Mouse (Mus musculus) cerebellum, postnatal 36 days (tissue): ENCODE data around the gene Gm10842.
A peak's percentile ranks its signal among the peaks of the same experiment; 100 is the strongest.

Experiments
- DNase-seq, 2 experiments: peaks; one replicate each; pipeline ENCODE4 v3.0.0; 2021 to 2022; ENCODE audit warnings: mixed read lengths in 2 of 2

Gene Gm10842

DNA sequence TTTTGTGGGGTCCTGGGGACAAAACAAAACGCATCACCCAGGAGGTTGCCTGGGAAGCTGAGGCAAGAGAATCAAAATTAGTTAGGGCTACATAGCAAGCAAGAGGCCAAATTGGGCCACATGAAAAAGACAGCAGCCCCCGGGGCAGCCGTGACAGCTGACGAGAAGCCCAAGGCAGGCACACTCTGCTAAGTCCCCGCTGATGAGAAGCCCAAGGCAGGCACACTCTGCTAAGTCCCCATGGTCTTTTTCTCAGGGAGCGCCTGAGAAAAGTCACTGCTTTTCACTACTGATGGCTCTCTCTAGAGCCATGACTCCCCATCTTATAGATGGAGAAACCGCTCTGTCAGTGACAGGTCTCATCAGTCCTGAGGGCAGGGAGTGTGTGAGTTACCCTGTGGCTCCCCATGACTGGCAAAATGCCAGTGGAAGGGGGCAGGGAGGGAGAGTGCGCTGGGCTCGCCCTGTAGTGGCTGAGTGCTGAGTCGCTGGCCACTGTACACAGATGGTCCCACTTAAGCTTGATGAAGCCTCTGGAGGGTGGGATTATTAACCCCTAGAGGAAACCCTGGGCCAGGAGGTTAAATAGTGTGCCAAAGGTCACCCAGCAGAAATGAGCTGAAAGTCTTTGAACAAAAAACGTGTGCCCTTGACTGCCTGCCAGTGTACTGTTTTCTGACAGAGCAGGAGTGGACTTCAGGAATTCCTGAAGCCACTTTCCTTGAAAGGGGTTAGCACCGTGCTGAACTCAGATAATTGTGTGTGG is 6.6 kb downstream of the Gm10842 start:
- DNase-seq, result no peak

DNA sequence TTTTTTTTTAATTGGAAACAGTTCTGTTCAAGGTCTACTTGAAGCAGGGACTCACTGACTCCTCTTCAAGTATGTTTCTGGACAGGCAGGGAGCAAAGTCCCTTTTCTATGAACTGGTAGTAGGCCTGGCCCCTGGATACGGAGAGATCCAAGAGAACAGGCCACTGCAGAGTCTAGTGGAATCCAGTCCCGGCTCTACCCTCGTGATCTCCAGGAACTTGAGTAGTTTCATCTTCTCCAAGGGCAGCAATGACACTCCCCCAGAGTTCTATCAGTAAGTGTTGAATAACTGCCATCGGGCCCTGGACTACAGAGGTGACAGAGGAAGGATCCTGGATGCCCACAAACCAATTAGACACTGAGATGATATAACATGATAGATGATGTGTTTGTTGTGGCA is 9.2 kb downstream of the Gm10842 start:
- no peak for DNase-seq

DNA sequence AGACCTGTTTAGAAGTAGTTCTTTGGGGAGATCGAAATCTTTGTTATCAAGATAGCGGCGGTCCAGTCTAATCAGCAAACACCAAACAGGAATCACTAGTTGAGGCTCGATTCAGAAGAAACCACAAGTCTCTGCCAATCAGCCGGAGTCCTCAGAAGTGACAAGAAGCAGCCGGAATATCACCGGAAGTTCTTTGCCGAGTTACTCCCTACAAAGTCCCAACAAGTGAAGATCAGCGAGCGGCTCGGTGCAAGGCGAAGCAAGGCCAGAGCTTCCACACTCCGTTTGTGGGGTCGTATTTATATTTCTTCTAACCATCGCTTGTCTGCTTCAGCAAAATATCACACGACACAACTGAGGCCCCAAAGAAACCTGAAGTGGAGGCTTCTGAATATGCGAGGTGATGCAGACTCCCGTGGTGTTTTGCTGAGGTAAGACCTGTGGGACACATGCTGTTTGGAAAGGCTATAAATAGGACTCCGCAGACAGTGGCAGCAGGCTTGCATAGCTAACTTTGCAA is 10.1 kb downstream of the Gm10842 start:
- DNase-seq, result no peak

DNA sequence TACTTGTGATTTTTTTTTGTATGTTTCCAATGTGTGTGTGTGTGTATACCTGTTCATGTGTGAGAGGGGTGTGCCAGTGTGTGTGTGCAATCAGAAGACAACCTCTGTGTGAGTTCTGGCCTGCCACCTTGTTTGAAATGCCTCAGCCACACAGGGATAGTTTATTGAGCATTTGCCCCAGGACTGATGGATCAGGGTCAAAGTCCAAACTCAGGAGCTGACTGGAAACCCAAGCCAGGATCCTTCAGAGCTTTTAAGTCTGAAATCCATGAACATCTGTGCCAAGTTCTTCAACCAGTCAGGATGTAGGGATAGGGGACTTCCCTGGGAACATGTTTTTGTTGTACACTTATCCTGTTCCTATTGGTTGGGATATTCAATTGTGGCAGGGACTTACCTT is 11.4 kb downstream of the Gm10842 start:
- DNase-seq, result no peak

DNA sequence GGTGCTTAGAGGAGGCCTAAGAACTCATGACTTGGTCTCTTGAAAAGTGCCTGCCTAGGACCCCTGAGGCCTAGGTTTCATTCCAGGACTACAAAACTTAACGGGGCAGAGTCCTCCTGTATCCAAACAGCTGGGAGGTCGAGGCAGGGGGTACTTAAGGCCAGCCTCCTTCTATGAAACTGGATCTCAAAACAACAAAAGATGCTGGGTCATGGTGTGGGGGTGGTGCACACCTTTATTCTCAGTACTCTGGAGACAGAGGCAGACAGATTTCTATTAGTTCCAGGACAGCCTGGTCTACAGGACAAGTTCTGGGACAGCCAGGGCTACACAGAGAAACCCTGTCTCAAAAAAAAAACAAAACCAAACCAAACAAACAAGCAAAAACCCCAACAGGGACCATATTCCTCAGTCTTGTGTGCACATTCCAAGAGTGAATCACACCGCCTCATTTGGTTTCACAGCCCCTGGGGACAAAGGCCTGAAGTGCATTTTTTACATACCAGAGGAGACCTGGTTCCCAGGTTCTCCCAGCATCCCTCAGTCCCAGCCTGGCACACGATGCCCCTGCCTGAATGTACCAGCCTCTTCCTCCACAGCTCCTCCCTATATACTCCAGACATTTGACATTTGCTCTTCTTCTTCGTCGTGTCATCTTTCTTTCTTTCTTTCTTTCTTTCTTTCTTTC is 13.1 kb downstream of the Gm10842 start:
- DNase-seq, result no peak

DNA sequence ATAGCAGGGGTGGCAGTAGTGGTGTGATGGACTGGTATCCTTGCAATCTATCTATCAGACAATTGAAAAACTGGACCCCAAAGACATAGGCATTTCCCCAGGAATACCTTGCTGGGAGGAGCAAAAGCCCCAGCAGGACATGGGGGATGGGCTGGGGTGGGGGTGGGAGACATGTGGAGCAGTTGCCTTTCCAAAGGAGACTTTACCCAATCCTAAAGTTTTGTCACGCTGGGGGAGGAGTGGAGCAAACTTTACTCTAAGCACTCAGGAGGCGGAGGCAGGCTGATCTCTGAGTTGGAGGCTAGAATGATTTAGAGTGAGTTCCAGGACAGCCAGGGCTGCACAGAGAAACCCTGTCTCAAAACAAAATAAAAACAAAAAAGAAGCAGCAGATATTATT is 14.7 kb downstream of the Gm10842 start:
- DNase-seq, result no peak

DNA sequence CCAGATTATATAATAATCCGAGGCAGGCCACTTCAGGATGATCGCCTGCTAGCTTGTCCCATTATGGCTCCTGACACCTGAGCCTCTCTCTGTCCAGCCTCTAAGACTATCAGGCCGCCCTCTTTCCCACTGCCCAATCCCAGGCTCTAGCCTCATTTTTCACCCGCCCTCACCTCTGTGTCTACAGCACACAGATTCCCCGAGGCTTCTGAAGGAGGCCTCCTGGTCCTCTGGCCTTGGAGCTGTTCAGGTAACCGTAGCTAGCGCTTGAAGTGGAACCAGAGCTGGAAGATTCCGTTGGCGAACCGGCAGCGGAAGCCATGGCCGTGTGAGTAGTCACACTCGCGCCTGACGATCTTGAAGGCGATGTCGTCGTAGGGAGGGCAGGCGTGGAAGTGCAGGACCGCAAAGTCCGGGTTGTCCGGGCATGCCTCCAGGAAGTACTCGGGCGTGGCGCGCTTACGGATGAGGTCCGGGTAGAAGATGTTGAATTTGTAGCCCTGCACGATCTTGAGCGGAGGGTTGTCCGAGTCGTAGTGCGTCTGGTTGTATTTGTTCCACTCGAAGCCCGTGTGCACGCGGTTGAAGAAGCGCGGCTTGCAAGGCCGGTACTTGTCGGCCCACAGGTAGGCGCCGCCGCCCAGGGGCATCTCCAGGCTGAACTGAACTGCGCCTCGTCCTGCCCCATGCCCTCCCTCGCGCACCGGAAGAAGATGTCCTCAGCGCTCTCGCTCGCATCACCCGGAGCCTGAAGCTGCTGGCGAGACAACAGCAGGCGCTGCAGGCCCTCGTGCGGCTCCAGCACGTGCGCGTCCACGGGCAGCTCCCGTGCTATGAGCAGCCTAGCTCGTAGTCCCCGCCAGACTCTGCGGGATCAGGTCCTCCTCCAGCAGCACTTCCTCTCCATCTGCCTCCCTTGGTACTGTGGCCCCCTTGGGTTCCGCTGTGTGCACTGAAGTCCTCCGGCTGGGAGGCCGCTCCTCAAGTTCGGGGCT is 18.1 kb downstream of the Gm10842 start:
- DNase-seq, result no peak

DNA sequence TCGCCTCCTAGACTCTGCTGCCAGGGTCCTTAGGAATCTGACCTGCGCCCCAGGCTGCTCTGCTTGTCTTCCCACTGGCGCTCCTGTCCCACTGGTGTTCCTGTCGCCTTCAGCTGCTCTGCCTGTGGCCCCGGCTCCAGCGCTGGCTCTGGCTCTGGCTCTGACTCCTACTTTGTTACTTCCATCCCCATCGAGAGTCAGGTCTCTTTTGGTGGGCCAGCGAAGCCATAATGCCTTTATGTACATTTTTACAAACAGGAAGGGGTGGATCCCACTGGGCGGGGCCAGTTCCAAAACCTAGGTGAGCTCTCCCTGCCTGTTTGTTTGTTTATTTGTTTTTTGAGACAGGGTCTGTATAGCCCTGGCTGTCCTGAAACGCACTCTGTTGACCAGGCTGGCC is 20.1 kb downstream of the Gm10842 start:
- no peak for DNase-seq

DNA sequence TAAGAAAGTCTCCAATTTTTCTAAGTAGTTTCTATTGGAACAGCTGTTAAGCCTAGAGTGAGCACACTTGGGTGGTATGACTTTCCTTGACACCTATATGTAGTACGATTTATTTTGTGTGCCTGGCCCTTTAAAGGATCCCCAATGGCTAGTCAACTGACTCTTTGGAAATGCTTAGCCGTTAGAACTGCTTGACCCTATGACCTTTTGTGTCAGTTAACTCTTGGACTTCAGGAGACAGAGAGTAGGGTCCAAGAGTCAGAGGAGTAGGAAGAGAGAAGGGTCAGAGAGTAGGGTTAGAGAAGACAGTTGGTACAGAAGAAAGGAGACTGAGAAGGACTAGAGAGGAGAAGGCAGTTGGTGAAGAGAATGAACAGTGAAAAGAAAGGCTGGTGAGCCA is 31.8 kb downstream of the Gm10842 start, which contains the start of gene Tlk2:
Tlk2 (plus strand) TSS at position 292 of the 400 bp plus-strand sequence.
- no peak for DNase-seq

DNA sequence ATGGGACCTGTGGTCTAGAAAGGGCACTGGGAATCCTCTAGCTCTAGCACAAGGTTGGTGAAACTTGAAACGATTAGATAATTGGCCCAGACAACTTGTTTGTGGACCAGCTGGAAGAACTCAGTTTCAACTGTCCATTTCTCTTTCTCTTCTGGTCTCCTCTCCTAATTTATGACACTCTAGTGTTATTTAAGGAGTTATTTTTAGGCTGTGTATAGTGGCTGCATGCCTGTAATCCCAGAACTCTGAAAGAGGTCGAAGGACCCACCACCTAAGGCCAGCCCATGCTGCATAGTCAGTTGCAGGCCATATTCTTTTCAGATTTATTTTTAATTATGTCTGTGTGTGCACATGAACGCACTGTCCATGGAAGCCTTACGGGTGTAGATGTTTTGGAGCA is 32.8 kb downstream of the Gm10842 start:
- no peak for DNase-seq

DNA sequence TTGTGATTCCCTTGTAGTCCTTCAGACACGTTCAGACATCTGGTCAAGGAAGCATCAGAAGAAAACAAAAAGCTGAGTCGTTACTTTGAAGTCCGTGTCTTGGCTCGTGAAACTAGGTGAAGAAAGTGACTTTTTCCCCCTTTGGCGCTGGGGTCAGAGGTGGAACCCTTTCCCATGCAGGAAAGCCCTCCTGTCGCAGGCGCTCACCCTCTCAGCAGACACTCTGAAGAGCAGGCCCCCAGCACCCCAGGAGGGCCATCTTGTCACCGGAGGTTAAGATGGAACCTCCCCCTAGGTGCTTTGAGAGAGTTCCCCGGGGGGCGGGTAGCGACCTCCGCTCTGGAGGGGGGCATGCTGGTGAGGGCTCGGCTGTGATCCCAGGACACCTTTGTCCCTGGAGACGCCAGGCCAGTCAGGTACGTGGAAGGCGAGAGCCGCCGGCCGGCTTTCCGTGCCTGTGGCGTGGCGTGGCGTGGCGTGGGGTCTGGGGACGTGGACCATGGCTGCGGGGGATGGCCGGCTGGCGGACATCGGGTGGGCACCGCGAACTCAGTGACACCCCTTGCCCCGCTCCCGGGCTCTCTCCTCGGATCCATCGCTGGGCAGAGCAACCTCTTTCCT is 33.9 kb downstream of the Gm10842 start:
- DNase-seq, result peak; percentile 34 to 38

DNA sequence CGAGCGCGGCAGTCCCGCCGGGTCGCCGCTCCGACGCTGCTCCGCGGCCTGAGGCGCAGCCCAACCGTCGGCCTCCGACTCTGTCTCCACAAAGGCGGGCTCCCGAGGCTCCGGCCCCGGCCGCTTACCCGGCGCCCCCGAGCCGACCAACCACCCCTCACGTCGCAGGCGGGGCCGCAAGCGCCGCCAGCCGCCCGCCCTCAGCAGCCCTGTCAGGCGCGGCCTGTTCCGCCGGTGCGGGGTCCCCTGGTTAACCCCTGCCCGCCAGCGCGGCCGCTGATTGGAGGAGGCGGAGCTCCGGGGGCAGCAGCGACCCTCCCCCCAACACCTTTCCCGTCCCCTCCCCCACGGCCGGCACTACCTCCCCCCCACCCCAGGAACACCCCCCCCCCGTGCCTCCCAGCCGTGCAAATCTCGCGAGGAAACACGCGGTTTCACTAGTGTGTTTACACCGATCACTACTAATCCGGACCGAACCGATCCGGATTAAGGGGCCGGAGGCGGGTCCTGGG is 34.5 kb downstream of the Gm10842 start:
- peak; percentile 84 to 88 for DNase-seq

DNA sequence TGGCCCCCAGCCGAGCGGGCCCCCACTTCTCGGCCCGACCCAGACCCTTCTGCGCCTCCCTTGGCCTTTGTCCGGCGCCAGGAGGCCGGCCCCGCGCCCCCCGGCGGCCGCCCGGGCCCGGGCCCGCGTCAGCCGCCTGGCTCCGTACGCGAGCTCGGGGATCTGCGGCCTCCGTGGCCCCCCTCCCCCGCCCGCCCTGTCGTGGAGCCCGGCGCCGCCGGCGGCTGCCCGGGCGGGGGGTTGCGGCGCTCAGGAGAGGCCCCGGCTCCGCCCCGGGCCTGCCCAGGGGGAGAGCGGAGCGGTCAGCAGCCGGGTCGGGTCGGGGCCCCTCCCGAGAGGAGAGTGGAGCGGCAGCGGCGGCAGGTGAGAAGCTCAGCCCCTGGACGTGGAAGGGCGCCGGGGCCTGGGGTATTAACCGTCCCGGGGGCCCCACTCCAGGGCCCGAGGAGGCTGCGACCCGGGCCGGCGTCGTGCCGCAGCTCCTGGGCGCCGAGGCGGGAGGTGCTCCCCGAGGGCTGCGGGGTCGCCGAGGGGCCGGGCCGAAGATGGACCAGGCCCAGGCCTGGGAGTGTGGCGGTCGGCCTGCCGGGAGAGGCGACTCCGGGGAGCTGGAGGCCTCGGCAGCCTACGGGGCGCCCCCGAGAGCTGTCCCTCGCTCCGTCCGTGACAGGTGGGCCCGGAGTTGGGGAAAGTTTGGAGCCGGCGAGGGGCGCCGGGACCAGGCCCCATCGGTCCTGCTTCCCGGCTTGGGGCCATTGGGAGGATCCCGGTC is 35.2 kb downstream of the Gm10842 start:
- DNase-seq, result peak; percentile 47 to 50

DNA sequence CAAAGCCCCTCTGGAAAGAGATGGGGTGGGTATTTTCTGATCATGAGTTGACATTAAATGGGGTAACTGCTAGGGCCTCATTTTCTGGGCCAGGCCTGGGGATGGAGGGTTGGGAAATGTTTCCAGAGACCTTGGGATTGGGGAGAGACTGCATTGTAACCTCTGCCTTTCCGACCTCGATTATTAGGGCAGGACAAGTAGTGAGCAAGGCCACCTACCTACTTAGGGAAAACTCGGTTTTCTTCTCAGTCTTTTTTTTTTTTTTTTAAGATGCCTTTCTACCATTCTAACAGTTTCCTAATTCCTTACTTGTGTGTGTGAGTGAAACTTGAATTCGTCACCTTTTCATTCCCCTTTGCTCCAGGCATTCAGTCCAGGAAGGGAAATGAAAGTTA is 35.8 kb downstream of the Gm10842 start:
- DNase-seq, result no peak

DNA sequence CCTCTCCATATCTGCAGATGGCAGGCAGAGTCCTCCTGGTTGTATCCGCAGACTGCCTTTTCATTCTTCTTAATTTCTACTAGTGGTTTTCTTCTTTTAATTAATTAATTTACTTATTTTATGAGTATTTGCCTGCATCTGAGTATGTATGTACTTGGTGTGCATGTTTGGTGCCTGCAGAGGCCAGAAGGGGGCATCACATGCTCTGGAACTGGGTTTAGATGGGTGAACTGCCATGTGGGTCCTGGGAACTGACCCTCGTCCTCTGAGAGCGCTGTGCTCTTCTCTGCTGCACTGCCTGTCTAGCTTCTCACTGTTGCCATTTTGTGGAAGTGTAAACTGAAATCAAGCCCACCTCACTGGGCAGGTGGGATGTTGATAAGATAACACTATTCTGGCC is 38.0 kb downstream of the Gm10842 start:
- no peak for DNase-seq

DNA sequence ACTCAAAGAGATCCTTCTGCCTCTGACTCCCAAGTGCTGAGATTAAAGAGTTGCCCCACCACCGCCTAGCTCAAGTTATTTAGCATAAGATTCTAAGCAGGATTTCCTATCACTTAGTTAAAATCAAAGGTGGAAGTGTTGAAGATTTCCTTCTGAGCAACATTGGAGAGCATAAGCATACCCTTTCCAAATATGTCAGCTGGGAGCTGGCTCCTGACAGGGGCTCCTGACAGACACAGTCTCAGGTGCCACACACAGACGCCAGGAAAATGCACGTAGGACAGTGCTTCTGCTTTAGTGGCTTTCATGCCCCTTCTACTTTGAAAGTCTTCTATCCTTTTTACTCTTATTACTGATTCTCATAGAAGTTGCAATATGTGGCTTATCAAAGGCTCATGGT is 45.5 kb downstream of the Gm10842 start:
- no peak for DNase-seq
